Mouse (Mus musculus): ENCODE results near the gene Zfp948. TPM values are rescaled to one million over a fixed set of nuclear protein-coding genes. Genes with fewer than 3 reads are reported as not detected.
"Not testable (repeated sequence)": the region's sequence is repeated elsewhere in the genome, so short reads cannot be mapped to it uniquely, and the experiment has no call there.

Gene Zfp948
- polyA plus RNA-seq, 1 experiment from 2014 or later, result 11.4 TPM

DNA sequence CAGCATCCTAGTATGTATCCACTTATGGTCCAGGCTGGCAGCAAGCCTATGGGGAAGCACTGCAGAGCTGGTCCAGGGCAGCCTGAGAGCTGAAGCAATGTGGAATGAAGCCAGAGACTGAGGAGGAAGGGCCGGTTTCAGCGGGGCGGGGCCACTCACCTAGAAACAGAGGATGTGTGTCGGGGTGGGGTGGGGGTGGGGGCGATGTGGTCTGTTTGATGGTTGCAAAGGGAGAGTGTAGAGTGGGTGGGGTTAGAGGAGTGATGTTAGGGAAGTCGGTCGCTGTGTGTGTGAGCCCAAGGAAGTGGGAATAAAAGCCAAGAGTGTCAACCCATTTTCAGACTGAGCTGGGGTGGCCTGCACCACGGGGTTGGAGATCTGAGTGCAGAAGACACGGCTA is 50.5 kb downstream of the Zfp948 start:
- DNase-seq (ENCODE audit: low read depth, low spot score) (no peak), ATAC-seq (no peak)
- TF ChIP-seq CTCF (IDR thresholded peaks at IDR 0.05), result no peak
- POLR2A ChIA-PET, result no interaction called here
- H3K27me3 ChIP-seq, result no peaks in the 10 kb centered on the region
- in situ Hi-C loops (cut with MboI; ENCODE audit: low pct_unique_long_range_greater_than_20kb), result no loop called here
- CTCF ChIA-PET, result no interaction called here

DNA sequence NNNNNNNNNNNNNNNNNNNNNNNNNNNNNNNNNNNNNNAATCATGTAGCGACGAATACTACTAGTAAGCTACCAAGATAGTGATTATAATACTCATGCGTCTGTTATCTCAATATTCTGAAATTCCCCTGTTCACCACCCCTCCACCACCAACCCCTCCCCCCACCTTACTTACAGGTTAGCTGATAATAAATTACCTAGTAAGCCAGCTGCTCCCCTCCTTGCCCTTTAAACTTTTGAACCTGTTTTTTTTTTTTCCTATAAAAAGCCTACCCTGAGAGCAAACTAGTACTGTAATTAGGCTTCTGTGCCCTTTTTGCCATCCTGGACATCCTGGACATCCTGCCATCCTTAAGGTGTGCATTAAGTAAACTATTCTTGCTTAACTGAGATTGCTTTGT is 56.8 kb downstream of the Zfp948 start:
- no peak for DNase-seq (ENCODE audit: low read depth, low spot score)
- no peak for ATAC-seq
- in situ Hi-C loops (cut with MboI; ENCODE audit: low pct_unique_long_range_greater_than_20kb), result no loop called here
- POLR2A ChIA-PET, result no interaction called here
- TF ChIP-seq CTCF (IDR thresholded peaks at IDR 0.05), result no peak
- CTCF ChIA-PET, result no interaction called here
- no peaks in the 10 kb centered on the region for H3K27me3 ChIP-seq

DNA sequence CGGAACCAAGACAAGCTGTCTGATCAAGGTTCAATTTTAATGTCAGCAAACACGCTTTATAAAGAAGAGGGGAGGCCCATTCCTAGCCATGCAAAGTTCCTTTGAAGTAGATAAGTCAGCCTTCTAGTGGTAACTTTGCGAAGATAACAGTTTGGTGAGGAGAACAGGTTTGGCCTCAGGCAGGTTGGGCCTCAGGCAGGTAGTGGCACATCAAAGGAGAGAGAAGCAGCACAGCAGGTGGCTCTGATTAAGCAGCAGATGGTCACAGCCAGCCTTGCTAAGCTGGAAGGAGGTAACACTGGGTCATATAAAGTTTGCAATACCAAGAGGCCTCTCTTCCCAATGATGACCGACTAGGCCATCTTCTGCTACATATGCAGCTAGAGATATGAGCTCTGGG is 69.0 kb downstream of the Zfp948 start:
- H3K27me3 ChIP-seq; POLR2A ChIA-PET; DNase-seq (ENCODE audit: low read depth, low spot score); in situ Hi-C loops (cut with MboI; ENCODE audit: low pct_unique_long_range_greater_than_20kb); ATAC-seq; CTCF ChIA-PET: not testable (repeated sequence)

Other genes with a start within 250 kb of the Zfp948 start
- gene Zfp677, start 183.3 kb upstream of the Zfp948 start, polyA plus RNA-seq (2021), result 9.4 TPM
- gene Zfp54, start 143.8 kb upstream of the Zfp948 start, polyA plus RNA-seq (2021), result 5.1 TPM
- 12.0 TPM for gene Zfp51, start 116.6 kb upstream of the Zfp948 start, polyA plus RNA-seq (2021)
- 17.9 TPM for gene Zfp53, start 78.0 kb upstream of the Zfp948 start, polyA plus RNA-seq (2021)
- 15.6 TPM for gene Zfp52, start 31.5 kb upstream of the Zfp948 start, polyA plus RNA-seq (2021)
- 11.4 TPM for gene Zfp983, start 83.6 kb downstream of the Zfp948 start, polyA plus RNA-seq (2021)
- gene Gm10226, start 124.9 kb downstream of the Zfp948 start, polyA plus RNA-seq (2021), result 14.7 TPM
- gene Zfp760, start 140.7 kb downstream of the Zfp948 start, polyA plus RNA-seq (2021), result 7.7 TPM
- 6.2 TPM for gene Zfp229, start 163.8 kb downstream of the Zfp948 start, polyA plus RNA-seq (2021)